Mouse (Mus musculus) lung, postnatal 10 days (tissue): ENCODE results near the gene Angptl7.

Experiments used
- DNase-seq: peaks from one replicate; pipeline ENCODE4 v3.0.0; 2021

The Angptl7 gene

DNA sequence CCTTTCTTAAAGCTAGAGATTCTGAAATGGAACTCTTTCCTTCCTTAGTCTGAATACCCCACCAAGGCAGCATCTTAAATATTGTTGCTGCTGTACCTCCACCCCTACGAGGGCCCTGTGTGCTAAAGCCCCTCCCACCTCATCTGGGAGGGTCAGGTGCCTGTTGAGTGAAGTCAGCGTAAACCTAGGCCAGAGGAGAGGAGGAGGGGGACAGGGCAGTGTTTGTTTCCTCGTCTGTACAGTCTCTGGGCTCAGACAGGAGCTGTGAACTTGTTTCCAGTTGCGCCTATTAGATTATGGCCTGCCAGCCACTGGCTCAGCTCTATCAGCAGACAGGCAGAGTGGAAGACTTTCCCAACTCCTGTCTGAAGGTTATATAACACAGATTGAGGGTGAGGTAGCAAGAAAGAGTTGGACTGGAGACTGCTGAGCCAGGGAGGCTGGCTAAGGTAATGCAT, at the start of gene Angptl7:
TSS of gene Angptl7 (minus strand) at position 51 of the 458 bp plus-strand sequence.
- DNase-seq, result no peak

- DNase-seq, result no peak
Measured at GRCm38 (mm10) chr4:148549106-148549505, 48.8 kb upstream of the Angptl7 start.

- DNase-seq, result no peak
Measured at GRCm38 (mm10) chr4:148535876-148536275, 35.6 kb upstream of the Angptl7 start.

DNA sequence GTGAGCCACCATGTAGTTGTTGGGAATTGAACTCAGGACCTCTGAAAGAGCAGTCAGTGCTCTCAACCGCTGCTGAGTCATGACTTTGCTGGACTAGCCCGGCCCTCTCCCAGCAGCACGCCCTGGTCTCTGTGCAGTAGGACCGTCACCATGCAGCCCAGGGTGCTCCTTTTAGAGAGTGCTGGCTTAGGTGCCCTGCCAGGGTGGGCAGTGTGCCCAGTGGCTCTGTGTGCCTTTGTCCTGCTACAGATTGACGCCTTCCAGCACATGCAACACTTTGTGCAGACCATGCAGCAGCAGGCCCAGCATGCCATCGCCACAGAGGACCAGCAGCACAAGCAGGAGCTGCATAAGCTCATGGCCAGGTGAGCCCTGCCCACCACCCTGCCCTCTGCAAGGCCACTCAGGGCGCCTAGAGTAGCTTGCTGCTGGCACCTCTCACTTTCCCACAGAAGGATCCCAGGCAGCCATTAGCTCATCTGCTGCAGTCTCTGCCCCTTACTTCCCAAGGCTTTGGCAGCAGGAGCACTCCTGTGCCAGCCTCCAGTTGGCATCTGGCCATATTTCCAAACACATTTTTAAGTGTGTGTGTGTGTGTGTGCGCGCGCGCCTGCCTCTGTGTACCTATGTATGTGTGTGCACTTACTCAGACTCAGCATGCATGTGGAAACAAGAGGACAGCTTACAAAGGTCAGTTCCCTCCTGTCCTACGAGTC, 33.5 kb upstream of the Angptl7 start:
- DNase-seq, result no peak

- DNase-seq, result no peak
Measured at GRCm38 (mm10) chr4:148532516-148532915, 32.3 kb upstream of the Angptl7 start.

- no peak for DNase-seq
Measured at GRCm38 (mm10) chr4:148531341-148531740, 31.1 kb upstream of the Angptl7 start.

GRCm38 (mm10) chr4:148530778-148531177, 30.5 kb upstream of the Angptl7 start:
- DNase-seq, result no peak

DNA sequence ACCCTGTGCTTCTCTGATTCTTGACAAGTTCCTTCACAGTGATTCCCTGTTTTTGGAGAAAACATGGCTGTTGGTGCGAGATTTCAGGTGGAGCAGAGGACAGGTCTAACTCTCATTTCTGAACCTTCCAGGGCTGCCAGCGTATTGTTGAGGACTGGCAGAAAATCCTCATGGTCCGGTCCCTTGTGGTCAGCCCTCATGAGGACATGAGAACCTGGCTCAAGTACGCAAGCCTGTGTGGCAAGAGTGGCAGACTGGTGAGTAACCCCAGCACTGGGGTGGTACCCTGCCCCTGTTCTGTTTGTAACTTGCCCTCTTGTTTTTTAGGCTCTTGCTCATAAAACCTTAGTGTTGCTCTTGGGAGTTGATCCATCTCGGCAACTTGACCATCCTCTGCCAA, 30.1 kb upstream of the Angptl7 start:
- DNase-seq, result no peak

DNA sequence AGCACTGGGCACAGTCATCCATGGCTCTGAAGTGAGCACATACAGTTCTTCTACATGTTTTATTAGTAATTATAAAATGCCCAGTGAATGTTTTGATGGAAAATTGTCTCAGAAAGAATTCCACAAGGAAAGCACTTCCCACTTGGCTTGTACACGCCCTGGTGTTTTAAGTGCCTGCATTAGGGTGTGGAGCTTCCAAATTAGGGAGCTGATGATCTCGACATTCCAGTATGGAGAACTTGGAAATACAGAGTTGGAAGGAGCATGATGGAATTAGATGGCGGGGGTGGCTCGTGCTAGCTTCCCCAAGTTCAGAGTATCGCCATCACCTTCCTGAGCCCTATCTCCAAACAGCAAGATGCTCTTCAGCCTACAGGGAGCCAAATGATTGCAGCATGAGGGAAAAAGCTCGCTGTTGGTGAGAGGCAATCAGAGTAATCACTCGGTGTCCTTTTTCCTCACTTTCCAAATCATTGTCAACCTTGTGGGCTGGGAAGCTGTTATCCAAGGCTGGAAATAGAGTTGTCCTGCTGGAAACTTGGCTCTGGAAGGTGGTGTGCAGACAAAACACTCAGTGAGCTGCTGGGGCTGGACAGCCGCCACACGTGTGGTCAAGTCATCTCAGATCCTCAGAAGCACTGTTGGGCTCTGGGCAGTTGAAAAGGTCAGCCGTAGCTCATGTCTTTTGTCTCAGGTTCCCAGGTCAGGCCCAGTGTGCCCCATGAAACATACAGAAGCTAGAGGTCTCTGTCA, 27.1 kb upstream of the Angptl7 start:
- no peak for DNase-seq

DNA sequence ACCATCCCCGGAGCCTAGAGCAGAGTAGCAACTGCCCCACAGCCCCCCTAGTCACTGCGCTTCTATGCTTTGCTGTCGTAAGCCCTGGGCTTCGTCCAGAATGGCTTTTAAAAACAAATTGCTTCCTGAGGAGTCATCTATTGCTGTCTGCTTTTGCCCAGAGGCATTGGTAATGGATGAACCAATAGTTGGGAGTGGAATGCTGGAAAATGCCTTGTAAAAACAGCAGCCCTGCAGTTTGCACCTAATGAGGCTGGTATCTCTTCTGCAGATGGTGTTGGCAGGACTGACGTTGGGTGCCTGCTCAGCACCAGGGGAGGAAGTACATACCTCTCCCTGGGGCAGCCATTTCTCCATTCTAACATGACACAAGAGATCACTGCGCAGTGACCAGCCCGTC, 23.3 kb upstream of the Angptl7 start:
- peak; percentile 19 for DNase-seq

GRCm38 (mm10) chr4:148518235-148518795, 18.1 kb upstream of the Angptl7 start:
- DNase-seq, result no peak

DNA sequence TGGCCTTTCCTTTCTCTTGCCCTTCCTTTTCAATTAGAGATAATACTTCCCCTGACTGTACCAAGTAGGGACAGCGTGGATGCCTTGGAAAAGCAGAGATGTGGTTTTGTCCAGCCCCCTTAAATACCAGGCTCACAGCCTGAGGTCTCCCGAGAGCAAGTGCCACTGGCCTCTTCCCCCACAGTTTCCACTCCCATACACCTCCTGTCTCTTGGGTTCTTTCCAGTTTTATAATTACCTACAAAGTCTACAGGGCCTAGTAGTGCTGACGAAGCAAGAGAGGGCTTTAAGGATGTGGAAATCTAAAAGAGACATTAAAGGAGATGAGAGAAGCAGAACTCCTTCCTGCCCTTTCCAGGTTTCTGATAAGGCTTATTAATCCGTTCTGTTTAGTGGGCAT, 17.5 kb upstream of the Angptl7 start:
- DNase-seq, result no peak

DNA sequence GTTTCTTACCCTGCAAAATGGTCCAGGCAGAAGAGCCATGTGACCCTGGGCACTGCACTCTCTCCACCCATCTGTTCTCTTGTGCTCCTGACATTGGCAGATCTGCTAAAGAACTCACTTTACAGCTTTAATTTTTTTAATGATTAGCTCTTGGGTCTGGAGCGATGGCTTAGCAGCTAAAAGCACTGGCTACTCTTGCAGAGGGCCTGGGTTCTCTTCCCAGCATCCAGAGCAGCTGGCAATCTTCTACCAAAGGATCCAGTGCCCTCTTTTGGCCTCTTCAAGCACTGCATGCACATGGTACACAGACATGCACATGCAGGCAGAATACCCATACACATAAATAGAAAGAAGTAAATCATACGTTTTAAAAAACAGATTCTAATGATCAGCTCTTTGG, 15.1 kb upstream of the Angptl7 start:
- peak; percentile 19 for DNase-seq

GRCm38 (mm10) chr4:148513021-148513559, 12.8 kb upstream of the Angptl7 start:
- peak; percentile 57 for DNase-seq

- no peak for DNase-seq
Measured at GRCm38 (mm10) chr4:148511334-148511733, 11.1 kb upstream of the Angptl7 start.

DNA sequence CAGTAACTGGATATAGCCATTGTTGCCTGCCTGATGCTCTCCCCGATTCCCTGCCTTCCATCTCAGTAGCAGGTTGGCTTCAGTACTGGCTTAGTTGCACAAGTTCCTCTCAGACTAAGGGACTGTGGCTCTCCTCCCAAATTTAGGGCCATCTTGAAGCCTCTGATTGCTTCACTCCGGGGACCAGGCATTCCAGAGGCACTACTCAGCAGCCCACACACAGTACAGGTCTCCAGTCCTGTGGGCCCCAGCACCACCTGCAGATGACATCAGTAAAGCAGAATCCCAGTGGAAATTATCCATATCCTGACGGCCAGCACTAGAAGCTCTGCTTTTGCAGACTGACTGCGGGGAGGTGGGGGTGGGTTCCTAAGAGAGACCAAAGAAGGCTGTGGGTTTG, 10.4 kb upstream of the Angptl7 start:
- DNase-seq, result no peak

- DNase-seq, result no peak
Measured at GRCm38 (mm10) chr4:148509450-148510084, 9.3 kb upstream of the Angptl7 start.

GRCm38 (mm10) chr4:148508084-148508849, 8.0 kb upstream of the Angptl7 start:
- no peak for DNase-seq

GRCm38 (mm10) chr4:148507585-148507984, 7.3 kb upstream of the Angptl7 start:
- DNase-seq, result peak; percentile 42

- peak; percentile 51 for DNase-seq
Measured at GRCm38 (mm10) chr4:148504497-148504959, 4.3 kb upstream of the Angptl7 start.

DNA sequence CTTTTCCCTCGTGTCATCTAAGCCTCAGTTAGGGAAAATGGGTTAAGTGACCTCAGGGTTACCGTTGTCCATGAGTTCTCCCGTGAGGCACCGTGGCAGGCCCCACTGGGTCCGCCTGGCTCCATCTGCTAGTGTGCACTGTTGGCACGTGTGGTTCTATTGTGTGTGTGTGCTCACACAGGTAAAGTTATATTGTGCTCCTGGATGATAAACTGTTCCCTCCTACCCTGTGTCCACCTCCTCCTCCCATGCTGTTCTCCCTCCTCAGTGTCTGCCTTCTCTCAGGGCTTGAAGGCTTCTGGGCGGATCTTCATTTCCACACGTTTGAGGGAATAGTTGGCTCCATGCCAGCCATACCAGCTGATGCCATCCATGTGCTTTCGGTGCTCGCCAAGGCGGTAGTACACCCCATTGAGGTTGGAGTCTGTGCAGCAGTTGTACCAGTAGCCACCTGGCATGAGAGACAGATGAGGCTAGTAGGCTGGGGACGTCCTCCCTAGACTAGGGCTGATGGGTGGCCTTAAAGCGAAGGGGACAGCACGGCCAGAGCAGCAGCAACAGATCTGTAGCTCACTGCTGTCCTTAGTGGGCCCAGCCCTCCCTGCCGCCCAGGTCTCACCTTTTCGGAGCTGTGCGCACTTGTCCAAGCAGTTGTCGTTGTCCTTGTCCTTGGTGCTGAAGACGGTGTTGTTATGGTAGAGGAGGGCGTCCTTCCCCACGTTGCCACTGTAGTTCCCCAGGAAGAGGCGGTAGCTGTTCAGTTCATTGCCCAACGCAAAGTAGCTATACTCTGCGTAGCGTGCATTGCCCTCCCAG, 4.2 kb downstream of the Angptl7 start:
- peak; percentile 12 for DNase-seq
